Mouse (Mus musculus): ENCODE measurements around the gene Slx4ip. TPM values are rescaled to one million over a fixed set of nuclear protein-coding genes. Genes with fewer than 3 reads are reported as not detected.

Slx4ip gene
- polyA plus RNA-seq, 1 experiment from 2014 or later: 4.5 TPM

DNA sequence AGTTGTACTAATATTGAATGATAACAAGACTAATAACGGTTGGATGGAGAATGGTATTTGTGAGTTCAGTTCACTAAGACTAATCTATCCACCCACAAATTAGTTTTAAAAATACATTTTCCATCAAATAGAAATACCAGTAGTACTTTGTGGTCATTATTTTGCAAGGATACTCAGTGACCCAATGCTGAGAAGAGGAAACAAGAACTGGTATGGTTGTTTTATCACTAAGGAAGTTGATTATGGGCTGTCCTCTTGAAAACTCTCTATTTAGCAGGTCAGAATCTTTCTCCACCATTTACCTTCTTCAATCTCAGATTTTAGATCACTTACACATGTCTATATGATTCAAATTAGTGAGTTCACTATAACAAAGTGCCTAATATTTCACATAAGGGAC, 111.0 kb downstream of the Slx4ip start:
- Histone ChIP-seq H3K4me1 (replicated peaks) (peaks cover 4% of the 10 kb centered on the region; the same call in 1 of the 2 replicates), H3K27ac (no peak overlapping the region), H3K9me3 (replicated peaks) (no peaks in the 10 kb centered on the region), H3K4me2 (no peak overlapping the region), H3K9ac (no peak overlapping the region), H3K36me3 (no peaks in the 10 kb centered on the region), H3K4me3 (no peak overlapping the region), H3K27me3 (no peaks in the 10 kb centered on the region)
- ATAC-seq (replicated peaks; ENCODE audit: insufficient number of reproducible peaks, insufficient read depth, low FRiP score, low read depth): no peak
- 94% methylated on average over 1 of the region's 1 CpGs for WGBS

DNA sequence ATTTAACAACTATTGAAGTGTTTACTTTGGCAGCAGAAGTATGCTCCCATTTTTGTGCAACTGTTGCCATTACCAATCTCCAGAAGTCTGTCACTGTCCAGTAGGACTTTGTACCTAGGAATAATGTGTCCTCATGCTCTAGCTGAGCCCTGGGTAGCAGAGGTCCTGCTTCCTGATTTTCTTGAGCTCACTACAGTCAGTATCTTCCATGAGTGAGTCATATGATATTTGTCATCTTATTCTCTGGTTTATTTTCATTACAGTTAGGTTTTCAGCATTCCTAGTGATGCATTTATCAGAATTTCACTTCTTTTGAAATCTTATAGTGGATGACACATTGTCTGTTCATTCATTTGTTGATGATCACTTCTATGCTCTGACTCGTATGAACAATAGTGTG, 115.6 kb downstream of the Slx4ip start:
- Histone ChIP-seq H3K9ac (no peak overlapping the region), H3K4me3 (no peak overlapping the region), H3K36me3 (no peaks in the 10 kb centered on the region), H3K4me2 (no peak overlapping the region), H3K4me1 (replicated peaks) (peaks cover 4% of the 10 kb centered on the region; the same call in 1 of the 2 replicates), H3K27ac (no peak overlapping the region), H3K9me3 (replicated peaks) (no peaks in the 10 kb centered on the region), H3K27me3 (no peaks in the 10 kb centered on the region)
- 73% methylated on average over 1 of the region's 1 CpGs for WGBS
- ATAC-seq (replicated peaks; ENCODE audit: insufficient number of reproducible peaks, insufficient read depth, low FRiP score, low read depth): no peak

DNA sequence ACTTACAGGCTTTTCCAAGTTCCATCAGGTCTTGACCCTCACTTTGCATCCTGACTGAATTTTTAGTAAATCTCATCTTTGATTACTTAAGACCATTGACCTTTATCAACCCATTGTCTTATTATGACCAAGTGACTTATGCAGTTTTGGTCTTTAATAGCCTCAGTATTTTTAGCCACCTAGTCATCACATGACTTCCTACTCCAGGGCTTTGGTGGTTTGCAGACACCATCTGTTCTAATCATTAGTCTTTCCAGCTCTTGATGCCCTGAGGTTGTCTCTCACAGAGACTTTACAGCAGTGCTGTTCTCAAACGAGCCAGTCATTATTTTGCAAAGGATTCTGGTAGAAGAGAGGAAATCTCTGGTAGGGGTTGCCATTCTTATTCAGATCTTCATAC, 121.0 kb downstream of the Slx4ip start:
- H3K4me1 ChIP-seq (replicated peaks): no peaks in the 10 kb centered on the region
- WGBS: 60% methylated on average over 1 of the region's 1 CpGs
- ATAC-seq (replicated peaks; ENCODE audit: insufficient number of reproducible peaks, insufficient read depth, low FRiP score, low read depth): no peak
- no peaks in the 10 kb centered on the region for H3K27me3 ChIP-seq
- no peak overlapping the region for H3K9ac ChIP-seq
- H3K4me2 ChIP-seq: no peak overlapping the region
- no peaks in the 10 kb centered on the region for H3K36me3 ChIP-seq
- H3K27ac ChIP-seq: no peak overlapping the region
- H3K4me3 ChIP-seq: no peak overlapping the region
- no peaks in the 10 kb centered on the region for H3K9me3 ChIP-seq (replicated peaks)

DNA sequence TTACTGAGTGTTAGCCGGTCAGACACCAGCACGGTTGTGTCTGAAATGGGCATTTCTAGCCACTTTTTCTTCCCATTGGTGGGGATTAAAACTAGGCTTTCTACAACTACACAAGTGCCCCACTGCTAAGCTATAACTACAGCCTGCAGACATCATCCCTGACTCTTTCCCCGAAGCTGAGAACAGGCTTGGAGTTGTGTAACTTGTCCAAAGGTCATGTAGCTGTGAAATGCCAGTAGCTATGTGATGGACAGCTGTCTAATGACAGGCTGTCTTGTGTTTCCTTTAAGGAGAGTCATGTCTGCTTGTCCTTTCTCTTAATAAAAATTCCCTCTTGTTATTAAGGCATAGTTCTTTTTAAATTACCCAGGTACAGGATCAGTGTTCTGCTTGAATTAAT, 122.1 kb downstream of the Slx4ip start:
- ATAC-seq (replicated peaks; ENCODE audit: insufficient number of reproducible peaks, insufficient read depth, low FRiP score, low read depth): no peak
- Histone ChIP-seq H3K9me3 (replicated peaks) (no peaks in the 10 kb centered on the region), H3K27me3 (no peaks in the 10 kb centered on the region), H3K4me1 (replicated peaks) (no peaks in the 10 kb centered on the region), H3K4me2 (no peak overlapping the region), H3K36me3 (no peaks in the 10 kb centered on the region), H3K4me3 (no peak overlapping the region), H3K9ac (no peak overlapping the region), H3K27ac (no peak overlapping the region)
- WGBS: 74% methylated on average over 3 of the region's 3 CpGs

DNA sequence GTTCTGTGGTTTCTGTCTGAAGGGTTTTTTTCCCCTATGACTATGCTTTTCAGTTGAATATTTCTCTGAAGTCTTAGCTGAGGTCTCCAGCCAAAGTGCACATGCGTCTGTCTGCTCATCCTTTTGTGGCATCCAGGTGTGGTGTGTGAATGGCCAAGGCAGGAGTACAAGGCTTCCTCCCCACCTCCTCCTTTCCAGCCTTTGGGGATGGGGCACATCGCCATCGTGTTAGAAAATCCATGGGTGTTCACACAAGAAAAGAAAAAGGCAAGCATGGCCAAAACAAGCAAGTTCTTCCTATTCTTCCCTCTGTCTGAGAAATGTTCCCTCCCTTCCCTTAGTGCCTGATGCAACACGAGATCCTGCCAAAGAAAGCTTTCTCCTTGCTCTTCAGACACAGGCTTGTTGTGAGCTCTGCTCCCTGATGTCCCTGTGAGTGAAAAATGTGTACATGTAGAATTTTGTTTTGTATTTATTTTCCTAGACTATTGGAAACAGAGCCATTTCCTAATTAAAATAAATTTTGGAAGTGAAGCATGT, 122.9 kb downstream of the Slx4ip start:
- ATAC-seq (replicated peaks; ENCODE audit: insufficient number of reproducible peaks, insufficient read depth, low FRiP score, low read depth): no peak
- no peak overlapping the region for H3K9ac ChIP-seq
- no peak overlapping the region for H3K27ac ChIP-seq
- no peaks in the 10 kb centered on the region for H3K36me3 ChIP-seq
- H3K4me2 ChIP-seq: no peak overlapping the region
- H3K9me3 ChIP-seq (replicated peaks): no peaks in the 10 kb centered on the region
- WGBS: 66% methylated on average over 4 of the region's 4 CpGs
- no peaks in the 10 kb centered on the region for H3K4me1 ChIP-seq (replicated peaks)
- H3K27me3 ChIP-seq: no peaks in the 10 kb centered on the region
- no peak overlapping the region for H3K4me3 ChIP-seq

GRCm38 (mm10) chr2:137014423-137014822, 123.4 kb downstream of the Slx4ip start:
- H3K27ac ChIP-seq: no peak overlapping the region
- H3K36me3 ChIP-seq: no peaks in the 10 kb centered on the region
- H3K4me3 ChIP-seq: no peak overlapping the region
- WGBS: 73% methylated on average over 2 of the region's 2 CpGs
- H3K9ac ChIP-seq: no peak overlapping the region
- H3K9me3 ChIP-seq (replicated peaks): no peaks in the 10 kb centered on the region
- H3K4me2 ChIP-seq: no peak overlapping the region
- ATAC-seq (replicated peaks; ENCODE audit: insufficient number of reproducible peaks, insufficient read depth, low FRiP score, low read depth): no peak
- no peaks in the 10 kb centered on the region for H3K4me1 ChIP-seq (replicated peaks)
- no peaks in the 10 kb centered on the region for H3K27me3 ChIP-seq

DNA sequence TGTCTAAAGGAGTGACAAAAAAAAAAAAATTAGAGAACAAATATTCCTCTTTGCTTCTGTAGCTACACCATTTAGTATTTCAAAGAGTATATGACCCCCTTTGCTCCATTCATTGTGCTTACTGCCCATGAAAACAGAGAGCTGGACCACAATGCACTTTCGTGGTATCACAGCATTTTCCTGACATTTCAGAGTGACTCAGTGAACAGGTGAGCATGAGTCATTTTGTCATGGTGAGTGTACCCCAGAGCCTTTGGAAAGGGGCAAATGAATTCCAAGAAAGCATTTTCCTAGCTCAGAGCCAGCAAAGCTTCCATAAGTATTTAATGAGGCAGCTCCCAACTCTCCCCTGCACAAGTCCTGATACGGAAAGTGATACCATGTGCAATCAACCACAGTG, 153.1 kb downstream of the Slx4ip start:
- H3K4me2 ChIP-seq: no peak overlapping the region
- H3K27ac ChIP-seq: no peak overlapping the region
- H3K36me3 ChIP-seq: 0 out of 2 replicates have a peak, but pooled peaks cover 2% of the 10 kb centered on the region
- no peak for ATAC-seq (replicated peaks; ENCODE audit: insufficient number of reproducible peaks, insufficient read depth, low FRiP score, low read depth)
- no peaks in the 10 kb centered on the region for H3K27me3 ChIP-seq
- no peak overlapping the region for H3K9ac ChIP-seq
- WGBS: 79% methylated on average over 2 of the region's 2 CpGs
- H3K4me3 ChIP-seq: no peak overlapping the region
- no peaks in the 10 kb centered on the region for H3K9me3 ChIP-seq (replicated peaks)
- no peaks in the 10 kb centered on the region for H3K4me1 ChIP-seq (replicated peaks)

GRCm38 (mm10) chr2:137049367-137049766, 158.3 kb downstream of the Slx4ip start:
- Histone ChIP-seq H3K9ac (no peak overlapping the region), H3K4me2 (no peak overlapping the region), H3K27me3 (no peaks in the 10 kb centered on the region), H3K9me3 (replicated peaks) (no peaks in the 10 kb centered on the region), H3K36me3 (0 out of 2 replicates have a peak, but pooled peaks cover 2% of the 10 kb centered on the region), H3K4me3 (no peak overlapping the region), H3K4me1 (replicated peaks) (no peaks in the 10 kb centered on the region), H3K27ac (no peak overlapping the region)
- 61% methylated on average over 2 of the region's 2 CpGs for WGBS
- ATAC-seq (replicated peaks; ENCODE audit: insufficient number of reproducible peaks, insufficient read depth, low FRiP score, low read depth): no peak

- Histone ChIP-seq H3K4me1 (replicated peaks) (no peaks in the 10 kb centered on the region), H3K4me3 (no peak overlapping the region), H3K4me2 (no peak overlapping the region), H3K36me3 (no peaks in the 10 kb centered on the region), H3K27ac (no peak overlapping the region), H3K9ac (no peak overlapping the region), H3K9me3 (replicated peaks) (no peaks in the 10 kb centered on the region), H3K27me3 (no peaks in the 10 kb centered on the region)
- 71% methylated on average over 1 of the region's 1 CpGs for WGBS
- ATAC-seq (replicated peaks; ENCODE audit: insufficient number of reproducible peaks, insufficient read depth, low FRiP score, low read depth): no peak
Observed at GRCm38 (mm10) chr2:137049906-137050305, 158.9 kb downstream of the Slx4ip start.

DNA sequence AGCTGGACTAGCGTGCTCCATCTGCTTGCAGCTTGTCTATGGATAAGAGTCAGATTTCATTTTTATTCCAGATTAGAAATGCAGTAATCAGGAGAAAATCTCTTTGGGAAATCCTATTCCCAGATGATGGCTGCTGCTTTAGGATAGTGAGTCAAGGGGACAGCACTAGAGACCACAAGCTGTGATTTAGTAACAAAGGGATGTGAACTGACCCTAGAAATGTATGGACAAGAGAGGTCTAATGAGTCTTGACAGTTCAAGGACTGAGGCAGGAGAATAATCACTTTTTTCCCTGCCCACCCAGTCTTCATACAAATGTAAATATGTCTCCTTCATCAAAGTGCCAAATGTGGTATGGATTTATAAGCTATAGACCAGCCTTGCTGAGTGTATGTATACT, 172.8 kb downstream of the Slx4ip start:
- no peak overlapping the region for H3K4me3 ChIP-seq
- H3K36me3 ChIP-seq: no peaks in the 10 kb centered on the region
- no peak overlapping the region for H3K27ac ChIP-seq
- no peak for ATAC-seq (replicated peaks; ENCODE audit: insufficient number of reproducible peaks, insufficient read depth, low FRiP score, low read depth)
- H3K9ac ChIP-seq: no peak overlapping the region
- no peaks in the 10 kb centered on the region for H3K9me3 ChIP-seq (replicated peaks)
- 92% methylated on average over 1 of the region's 1 CpGs for WGBS
- H3K4me1 ChIP-seq (replicated peaks): peaks cover 9% of the 10 kb centered on the region
- H3K27me3 ChIP-seq: no peaks in the 10 kb centered on the region
- no peak overlapping the region for H3K4me2 ChIP-seq

GRCm38 (mm10) chr2:137064513-137064912, 173.5 kb downstream of the Slx4ip start:
- ATAC-seq (replicated peaks; ENCODE audit: insufficient number of reproducible peaks, insufficient read depth, low FRiP score, low read depth): no peak
- Histone ChIP-seq H3K27me3 (no peaks in the 10 kb centered on the region), H3K9me3 (replicated peaks) (no peaks in the 10 kb centered on the region), H3K4me1 (replicated peaks) (peaks cover 9% of the 10 kb centered on the region), H3K27ac (no peak overlapping the region), H3K4me2 (no peak overlapping the region), H3K36me3 (no peaks in the 10 kb centered on the region), H3K4me3 (no peak overlapping the region), H3K9ac (no peak overlapping the region)
- 73% methylated on average over 3 of the region's 3 CpGs for WGBS

GRCm38 (mm10) chr2:137067479-137068110, 176.6 kb downstream of the Slx4ip start:
- no peak overlapping the region for H3K9ac ChIP-seq
- H3K27me3 ChIP-seq: no peaks in the 10 kb centered on the region
- 77% methylated on average over 10 of the region's 10 CpGs for WGBS
- no peak for ATAC-seq (replicated peaks; ENCODE audit: insufficient number of reproducible peaks, insufficient read depth, low FRiP score, low read depth)
- no peak overlapping the region for H3K27ac ChIP-seq
- H3K9me3 ChIP-seq (replicated peaks): no peaks in the 10 kb centered on the region
- H3K36me3 ChIP-seq: no peaks in the 10 kb centered on the region
- no peak overlapping the region for H3K4me3 ChIP-seq
- no peak overlapping the region for H3K4me2 ChIP-seq
- H3K4me1 ChIP-seq (replicated peaks): peaks cover 9% of the 10 kb centered on the region

Measured in heart, embryonic 15.5 days (tissue).